Mouse (Mus musculus) hematopoietic stem cell, adult 5-6 weeks (primary cell): ENCODE measurements around the gene Rab29. TPM values are rescaled to one million over a fixed set of nuclear protein-coding genes. Genes with fewer than 3 reads are reported as not detected.
"Not testable (repeated sequence)": the region's sequence is repeated elsewhere in the genome, so short reads cannot be mapped to it uniquely, and the experiment has no call there.

Experiments
- ATAC-seq, 2 experiments: fragments of 125-278 bp in 1 of 2; replicated peaks in 1 of 2; 2 replicates each; pipeline ENCODE4 v1.8.0; 2016 to 2017; ENCODE audit warnings: inconsistent platforms in 2 of 2, mild to moderate bottlenecking in 2 of 2, moderate number of reproducible peaks in 2 of 2, low read depth in 1 of 2, moderate TSS enrichment in 1 of 2; ENCODE audit not compliant: low FRiP score in 2 of 2, poor library complexity in 2 of 2, severe bottlenecking in 2 of 2, insufficient read depth in 1 of 2, low TSS enrichment in 1 of 2
- total RNA-seq: library from RNA; stranded (forward); fragments of 172-1452, 232-1000 nt; gene quantifications from 2 replicates; pipeline ENCODE4 v1.2.3, GENCODE M21; 2017

The Rab29 gene
- total RNA-seq = 16.1 and 28.8 TPM in 2 replicates

- ATAC-seq = peak; percentile 95 to 97
Measured at GRCm38 (mm10) chr1:131867093-131867945, at the start of gene Rab29. Gene Rab29, plus strand, starts transcription at chr1:131867224.

GRCm38 (mm10) chr1:131820353-131820752 is 46.7 kb upstream of the Rab29 start:
- ATAC-seq = not testable (repeated sequence)

- ATAC-seq = no peak
Measured at GRCm38 (mm10) chr1:131820887-131821328, 46.1 kb upstream of the Rab29 start.

GRCm38 (mm10) chr1:131822292-131822691 is 44.7 kb upstream of the Rab29 start:
- ATAC-seq = no peak

GRCm38 (mm10) chr1:131822856-131823492 is 44.0 kb upstream of the Rab29 start:
- no peak for ATAC-seq

GRCm38 (mm10) chr1:131823563-131823962 is 43.5 kb upstream of the Rab29 start:
- ATAC-seq = no peak

- ATAC-seq = no peak
Measured at GRCm38 (mm10) chr1:131824528-131825181, 42.4 kb upstream of the Rab29 start.

- peak; percentile 8 to 15; a peak in 2 of 4 replicates for ATAC-seq
Measured at GRCm38 (mm10) chr1:131827207-131827786, 39.7 kb upstream of the Rab29 start, which contains the start of gene Slc41a1. Gene Slc41a1, plus strand, starts transcription at chr1:131827493.

GRCm38 (mm10) chr1:131827787-131828258 is 39.2 kb upstream of the Rab29 start:
- ATAC-seq = peak; percentile 84 to 93

- peak; percentile 2 to 5; a peak in 1 of 4 replicates for ATAC-seq
Measured at GRCm38 (mm10) chr1:131828297-131829126, 38.5 kb upstream of the Rab29 start.

- no peak for ATAC-seq
Measured at GRCm38 (mm10) chr1:131829279-131829678, 37.7 kb upstream of the Rab29 start.

- no peak for ATAC-seq
Measured at GRCm38 (mm10) chr1:131830561-131830960, 36.5 kb upstream of the Rab29 start.

GRCm38 (mm10) chr1:131830971-131831641 is 35.9 kb upstream of the Rab29 start:
- ATAC-seq = no peak

GRCm38 (mm10) chr1:131837035-131837434 is 30.0 kb upstream of the Rab29 start:
- no peak for ATAC-seq

- no peak for ATAC-seq
Measured at GRCm38 (mm10) chr1:131838542-131838941, 28.5 kb upstream of the Rab29 start.

GRCm38 (mm10) chr1:131839279-131839678 is 27.7 kb upstream of the Rab29 start:
- ATAC-seq = no peak
